ENCODE assay signal across 8 mouse cellular contexts in the genomic region with DNA sequence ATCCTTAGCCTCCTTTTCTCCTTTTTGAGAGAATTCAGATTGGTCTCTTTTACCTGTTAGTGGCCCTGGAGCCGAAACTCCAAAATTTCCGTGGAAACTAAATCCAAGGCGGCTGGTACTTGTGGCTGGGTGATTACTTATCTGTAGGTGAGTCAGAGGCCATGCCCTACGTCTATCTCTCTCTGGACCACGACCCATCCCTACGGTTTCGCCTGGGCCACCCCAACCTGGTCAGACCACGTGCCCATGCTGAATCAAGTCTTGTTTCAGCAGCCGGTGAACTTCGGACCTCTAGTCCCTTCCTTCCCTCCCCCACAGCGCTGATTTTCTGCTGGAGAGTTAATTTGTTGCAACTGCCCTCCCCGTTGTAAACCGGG. TPM values are rescaled to one million over a fixed set of nuclear protein-coding genes. Genes with fewer than 3 reads are reported as not detected.
DNase-seq lines count a peak whose midpoint lies in the region; ATAC-seq and TF ChIP-seq lines count a peak whose summit lies in the region.

No protein-coding gene starts in this region.

- H3K36me3 ChIP-seq in E14TG2a.4 (ENCODE audit: insufficient read depth, low read length): peaks cover 4% of the 10 kb centered on the region
- no peaks in the 10 kb centered on the region for H3K36me3 ChIP-seq in forebrain, postnatal 0 days (ENCODE audit: insufficient read depth)
- no peaks in the 10 kb centered on the region for H3K36me3 ChIP-seq in lung, embryonic 14.5 days (ENCODE audit: insufficient read depth)

- peak overlapping the region; percentile 88 for H3K4me3 ChIP-seq in E14TG2a.4 (replicated peaks; ENCODE audit: low read length)
- peak overlapping the region; percentile 94 for H3K4me3 ChIP-seq in forebrain, postnatal 0 days (ENCODE audit: low read depth, low read length)
- H3K4me3 ChIP-seq in lung, embryonic 14.5 days (ENCODE audit: low read depth, low read length): peak overlapping the region; percentile 79

- H3K27me3 ChIP-seq in E14TG2a.4 (ENCODE audit: insufficient read depth, low read length): no peaks in the 10 kb centered on the region
- H3K27me3 ChIP-seq in forebrain, postnatal 0 days (ENCODE audit: insufficient read depth, low read length): no peaks in the 10 kb centered on the region
- H3K27me3 ChIP-seq in lung, embryonic 14.5 days (ENCODE audit: insufficient read depth, low read length): no peaks in the 10 kb centered on the region

- no peak for ATAC-seq in forebrain, postnatal 0 days
- no peak for ATAC-seq in lung, embryonic 14.5 days (ENCODE audit: insufficient read depth)

- peak; percentile 6 for DNase-seq in adrenal gland, adult 8-10 months
- DNase-seq in forebrain, postnatal 0 days: no peak
- DNase-seq in kidney, adult 8-10 months: peak; percentile 86
- DNase-seq in lung, embryonic 14.5 days: peak; percentile 39
- DNase-seq in ovary, postnatal 36 days (ENCODE audit: low spot score): peak; percentile 11
- no peak for DNase-seq in right cerebral cortex, postnatal 4 days
- DNase-seq in spleen, postnatal 4 days (ENCODE audit: low spot score in 2 of 2): no peak

- 2% methylated on average over 13 of the region's 13 CpGs for WGBS in forebrain, postnatal 0 days
- under 1% methylated on average over 13 of the region's 13 CpGs for WGBS in lung, embryonic 14.5 days

- H3K9ac ChIP-seq in forebrain, postnatal 0 days: peak overlapping the region; percentile 86
- peak overlapping the region; percentile 86 for H3K9ac ChIP-seq in lung, embryonic 14.5 days

- TF ChIP-seq CTCF in E14TG2a.4 (conservative IDR thresholded peaks at IDR 0.05; ENCODE audit: low read length): no peak
- no peak for TF ChIP-seq CTCF in forebrain, postnatal 0 days (IDR thresholded peaks at IDR 0.05; ENCODE audit: low read depth)
- no peak for TF ChIP-seq CTCF in lung, embryonic 14.5 days (IDR thresholded peaks at IDR 0.05; ENCODE audit: low read depth)

- H3K4me2 ChIP-seq in forebrain, postnatal 0 days (ENCODE audit: low read depth): peak overlapping the region; percentile 83
- peak overlapping the region; percentile 91 for H3K4me2 ChIP-seq in lung, embryonic 14.5 days

- H3K4me1 ChIP-seq in E14TG2a.4 (replicated peaks; ENCODE audit: low read depth, low read length): peaks cover 51% of the 10 kb centered on the region
- peaks cover 5% of the 10 kb centered on the region; the same call in 1 of the 2 replicates for H3K4me1 ChIP-seq in forebrain, postnatal 0 days (ENCODE audit: insufficient read depth)
- peaks cover 9% of the 10 kb centered on the region; the same call in 1 of the 2 replicates for H3K4me1 ChIP-seq in lung, embryonic 14.5 days (ENCODE audit: insufficient read depth)

- H3K27ac ChIP-seq in forebrain, postnatal 0 days (ENCODE audit: low read depth, low read length): no peak overlapping the region
- H3K27ac ChIP-seq in lung, embryonic 14.5 days (ENCODE audit: low read depth): peak overlapping the region; percentile 79

- no peaks in the 10 kb centered on the region for H3K9me3 ChIP-seq in E14TG2a.4 (ENCODE audit: low read length)
- H3K9me3 ChIP-seq in forebrain, postnatal 0 days (ENCODE audit: low read length): no peaks in the 10 kb centered on the region
- no peaks in the 10 kb centered on the region for H3K9me3 ChIP-seq in lung, embryonic 14.5 days (ENCODE audit: low read depth, low read length)

RNA-seq across cellular contexts. Expression of gene Sh3d19, which starts 0.7 kb away (rescaled TPM):
- 10 to 100 TPM; 14.3 to 26.2 (median 18.1) TPM for total RNA-seq in adrenal gland, adult 8-10 months (2022)
- 25.1 and 33.4 TPM in 2 replicates for total RNA-seq in forebrain, postnatal 0 days (2014; rRNA removed)
- 9.9 and 14.3 TPM in 2 replicates for polyA plus RNA-seq in forebrain, postnatal 0 days (2015; fragmentation: Nextera tagmentation; extraction: Ambion mirVana)
- polyA plus RNA-seq in lung, embryonic 14.5 days (2014; fragmentation: Nextera tagmentation; extraction: Ambion mirVana): 31.9 and 38.2 TPM in 2 replicates

RNA-seq across cellular contexts. Expression of gene Prss48, which starts 30.7 kb away (rescaled TPM):
- total RNA-seq in adrenal gland, adult 8-10 months (2022): not detected
- total RNA-seq in forebrain, postnatal 0 days (2014; rRNA removed): not detected in 2 replicates
- not detected in 2 replicates for polyA plus RNA-seq in forebrain, postnatal 0 days (2015; fragmentation: Nextera tagmentation; extraction: Ambion mirVana)
- 0.27 and 0.46 TPM in 2 replicates for polyA plus RNA-seq in lung, embryonic 14.5 days (2014; fragmentation: Nextera tagmentation; extraction: Ambion mirVana)

Comparison
In these comparisons a context has a peak if more than half of its experiments do, and no peak if none do; other contexts are left out.
1. DNase-seq: peak in adrenal gland, adult 8-10 months (single experiment), kidney, adult 8-10 months (2 of 2), lung, embryonic 14.5 days (single experiment) and ovary, postnatal 36 days (single experiment); none in forebrain, postnatal 0 days (single experiment), right cerebral cortex, postnatal 4 days (single experiment) and spleen, postnatal 4 days (0 of 2).
2. Peak in every context shown above with its lines, with median percentiles within 50 percentile points of each other: H3K4me3 ChIP-seq.